In the genomic region with DNA sequence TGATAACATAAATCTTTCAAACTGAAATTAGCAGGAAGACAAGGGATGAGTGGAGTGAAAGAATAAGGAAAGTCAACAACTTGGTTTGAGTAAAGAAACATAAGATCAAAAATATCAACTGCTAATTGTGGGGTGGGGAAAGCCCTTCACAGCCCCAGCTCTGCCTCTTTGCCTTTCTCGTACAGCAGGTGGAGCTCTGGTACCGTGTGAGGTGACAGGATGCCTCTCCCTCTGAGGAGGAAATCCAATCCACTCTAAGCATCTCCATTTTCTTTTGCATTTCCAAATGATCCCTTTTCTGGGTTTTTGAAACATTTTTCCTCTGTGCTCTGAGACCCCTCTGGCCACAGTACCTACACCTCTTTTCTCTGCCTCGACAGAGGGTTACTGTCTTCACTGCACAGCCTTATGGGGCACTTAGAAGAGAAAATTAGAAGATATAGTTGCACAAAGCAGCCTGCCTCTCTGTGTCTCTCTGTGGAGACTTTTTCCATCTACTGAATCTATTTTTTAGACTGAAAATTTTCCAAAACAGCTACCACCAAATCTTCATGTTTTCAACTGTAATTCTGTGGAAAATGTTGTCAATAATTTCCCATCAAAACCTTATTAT, we compare ENCODE assay signal across 8 mouse cellular contexts. TPM values are rescaled to one million over a fixed set of nuclear protein-coding genes. Genes with fewer than 3 reads are reported as not detected.
DNase-seq lines count a peak whose midpoint lies in the region; ATAC-seq lines count a peak whose summit lies in the region.

No protein-coding gene starts in this region.

- DNase-seq in cerebellum, adult 11-12 months = no peak
- DNase-seq in adipocyte (ENCODE audit: low spot score) = peak; percentile 16
- DNase-seq in embryo, embryonic 9.5 days (ENCODE audit: extremely low spot score) = peak; percentile 71
- peak; percentile 80 for DNase-seq in heart, postnatal 4 days
- DNase-seq in layer of hippocampus, adult 9-10 months (ENCODE audit: low spot score) = peak; percentile 27
- DNase-seq in splenic B cell, adult 2 months (ENCODE audit: low read depth, low spot score) = peak; percentile 1

- ATAC-seq in cerebellum, adult (ENCODE audit: insufficient number of reproducible peaks, low FRiP score, low TSS enrichment) = 0 out of 2 replicates have a peak, but pooled peaks have one; percentile 32
- peak; percentile 83 for ATAC-seq in megakaryocyte progenitor cell, adult 5-6 weeks (replicated peaks; ENCODE audit: poor library complexity)

- H3K36me3 ChIP-seq in splenic B cell, adult 2 months (ENCODE audit: control insufficient read depth, insufficient read depth, low read length, poor library complexity, severe bottlenecking) = no peaks in the 10 kb centered on the region

- no peaks in the 10 kb centered on the region for H3K27me3 ChIP-seq in splenic B cell, adult 2 months (ENCODE audit: control insufficient read depth, insufficient read depth, low read length, poor library complexity, severe bottlenecking)

RNA-seq across cellular contexts. Expression of a gene that starts 57.4 kb away (rescaled TPM):
- 10 to 100 TPM; 15.2 to 15.7 TPM for total RNA-seq in heart, postnatal 4 days (2021)
- total RNA-seq in megakaryocyte progenitor cell, adult 5-6 weeks (2015) = not detected in 2 replicates
- total RNA-seq in megakaryocyte progenitor cell, adult 5-6 weeks (2017) = not detected in 2 replicates

Comparison
In these comparisons a context has a peak if more than half of its experiments do, and no peak if none do; other contexts are left out.
1. RNA of a gene that starts 57.4 kb away (total RNA-seq): 15.2 to 15.7 TPM in heart, postnatal 4 days; not detected in megakaryocyte progenitor cell, adult 5-6 weeks; every median in the first group is over 10 times any median in the second.